In genomic region chr9:75382825-75383224, GRCm38 (mm10) we compare ENCODE assay signal across 30 mouse cellular contexts. TPM values are rescaled to one million over a fixed set of nuclear protein-coding genes. Genes with fewer than 3 reads are reported as not detected.
DNase-seq lines count a peak whose midpoint lies in the region; ATAC-seq and TF ChIP-seq lines count a peak whose summit lies in the region.
"Had no signal": no experiment of that assay in that cellular context is flagged by ENCODE, and none has a peak within 500 bp of the region (broad histone marks: within the 10 kb centered on the region; RNA-seq: fewer than 3 reads in every experiment).

No protein-coding gene starts in this region.

- ATAC-seq in midbrain, embryonic 11.5 days (ENCODE audit: low FRiP score): no peak
- ATAC-seq in midbrain, embryonic 13.5 days: no peak
- ATAC-seq in inflammation-experienced regulatory T-cells, adult 6 months: no peak
- ATAC-seq: forebrain, embryonic 13.5 days; forebrain, embryonic 16.5 days; intestine, embryonic 15.5 days had no signal

- no peaks in the 10 kb centered on the region for H3K79me2 ChIP-seq in heart, adult 2 months (replicated peaks; ENCODE audit: control insufficient read depth, insufficient read depth, low read length)

- no peaks in the 10 kb centered on the region for H3K27me3 ChIP-seq in midbrain, embryonic 11.5 days (ENCODE audit: control insufficient read depth, insufficient read depth, low read length)
- no peaks in the 10 kb centered on the region for H3K27me3 ChIP-seq in midbrain, embryonic 13.5 days
- no peaks in the 10 kb centered on the region for H3K27me3 ChIP-seq in ES-Bruce4 (ENCODE audit: control insufficient read depth, insufficient read depth, low read length, poor library complexity, severe bottlenecking)
- no peaks in the 10 kb centered on the region for H3K27me3 ChIP-seq in heart, adult 2 months (ENCODE audit: control insufficient read depth, insufficient read depth, low read length)
- H3K27me3 ChIP-seq: CH12.LX; forebrain, embryonic 13.5 days; heart, embryonic 12.5 days; heart, embryonic 15.5 days; intestine, embryonic 15.5 days had no signal

- no peak overlapping the region for H3K4me2 ChIP-seq in midbrain, embryonic 11.5 days
- no peak overlapping the region for H3K4me2 ChIP-seq in midbrain, embryonic 13.5 days (replicated peaks)
- H3K4me2 ChIP-seq: forebrain, embryonic 13.5 days; heart, embryonic 12.5 days; heart, embryonic 15.5 days; hindbrain, embryonic 14.5 days; intestine, embryonic 15.5 days had no signal

- WGBS in midbrain, embryonic 11.5 days: 92% methylated on average over 14 of the region's 14 CpGs
- 93% methylated on average over 14 of the region's 14 CpGs for WGBS in midbrain, embryonic 13.5 days
- WGBS in heart, adult 2 months: 85% methylated on average over 14 of the region's 14 CpGs

- DNase-seq in midbrain, embryonic 11.5 days (ENCODE audit: low spot score, missing footprints): peak; percentile 73
- peak; percentile 78 for DNase-seq in R1 (ENCODE audit: low read depth, low spot score)
- DNase-seq in left cerebral cortex, adult 8-10 months (ENCODE audit: low spot score in 2 of 2): no peak
- no peak for DNase-seq in heart, adult 2 months
- DNase-seq: adrenal gland, postnatal 10 days; adrenal gland, postnatal 36 days; cerebellum, adult 18-20 months; cerebellum, adult 9-10 months; cerebellum, postnatal 14 days; gastrocnemius, adult 2 months; gastrocnemius, postnatal 14 days; heart, adult 11 months; heart, postnatal 10 days; heart, postnatal 36 days had no signal

- no peaks in the 10 kb centered on the region for H3K4me1 ChIP-seq in midbrain, embryonic 11.5 days (ENCODE audit: control insufficient read depth, insufficient read depth, low read length)
- no peaks in the 10 kb centered on the region for H3K4me1 ChIP-seq in midbrain, embryonic 13.5 days (replicated peaks)
- peaks cover 4% of the 10 kb centered on the region for H3K4me1 ChIP-seq in ES-Bruce4 (ENCODE audit: control insufficient read depth, insufficient read depth, low read length)
- H3K4me1 ChIP-seq in heart, adult 2 months (ENCODE audit: control insufficient read depth, insufficient read depth, low read length): no peaks in the 10 kb centered on the region
- H3K4me1 ChIP-seq: forebrain, embryonic 10.5 days; forebrain, embryonic 13.5 days; heart, embryonic 12.5 days; heart, embryonic 15.5 days; intestine, embryonic 15.5 days had no signal

- H3K27ac ChIP-seq in midbrain, embryonic 11.5 days (ENCODE audit: low read depth, low read length): no peak overlapping the region
- no peak overlapping the region for H3K27ac ChIP-seq in midbrain, embryonic 13.5 days
- 0 out of 2 replicates have a peak overlapping the region, but pooled peaks have one; percentile 12 for H3K27ac ChIP-seq in ES-Bruce4 (ENCODE audit: insufficient read depth, low read length)
- H3K27ac ChIP-seq in heart, adult 2 months: no peak overlapping the region
- H3K27ac ChIP-seq: forebrain, embryonic 10.5 days; forebrain, embryonic 13.5 days; gastrocnemius, adult 2 months; heart, embryonic 15.5 days; hindbrain, embryonic 14.5 days; intestine, embryonic 15.5 days had no signal

- H3K9ac ChIP-seq in midbrain, embryonic 11.5 days (ENCODE audit: low read length): no peak overlapping the region
- H3K9ac ChIP-seq in midbrain, embryonic 13.5 days (replicated peaks): no peak overlapping the region
- peak overlapping the region; percentile 9; the same call in 1 of the 2 replicates for H3K9ac ChIP-seq in ES-Bruce4 (ENCODE audit: low read depth, poor library complexity, severe bottlenecking)
- no peak overlapping the region for H3K9ac ChIP-seq in heart, adult 2 months (ENCODE audit: low read depth, low read length)
- H3K9ac ChIP-seq: forebrain, embryonic 13.5 days; heart, embryonic 12.5 days; heart, embryonic 15.5 days; hindbrain, embryonic 14.5 days; intestine, embryonic 15.5 days had no signal

- H3K36me3 ChIP-seq in midbrain, embryonic 11.5 days (ENCODE audit: control insufficient read depth, insufficient read depth, low read length): peaks cover 8% of the 10 kb centered on the region
- peaks cover 26% of the 10 kb centered on the region for H3K36me3 ChIP-seq in midbrain, embryonic 13.5 days
- peaks cover 13% of the 10 kb centered on the region for H3K36me3 ChIP-seq in ES-Bruce4 (ENCODE audit: control insufficient read depth, insufficient read depth, low read length, poor library complexity, severe bottlenecking)
- H3K36me3 ChIP-seq in heart, adult 2 months (ENCODE audit: control insufficient read depth, insufficient read depth, low read length): no peaks in the 10 kb centered on the region

- H3K9me3 ChIP-seq in midbrain, embryonic 11.5 days (ENCODE audit: control insufficient read depth, low read length): no peaks in the 10 kb centered on the region
- H3K9me3 ChIP-seq in midbrain, embryonic 13.5 days: no peaks in the 10 kb centered on the region
- H3K9me3 ChIP-seq in ES-Bruce4 (replicated peaks; ENCODE audit: control insufficient read depth, insufficient read depth, low read length, poor library complexity, severe bottlenecking): no peaks in the 10 kb centered on the region
- H3K9me3 ChIP-seq: forebrain, embryonic 10.5 days; forebrain, embryonic 13.5 days; heart, embryonic 12.5 days; heart, embryonic 15.5 days; intestine, embryonic 15.5 days had no signal

- TF ChIP-seq CTCF in ES-Bruce4 (IDR thresholded peaks at IDR 0.05; ENCODE audit: low read depth, low read length): no peak
- TF ChIP-seq CTCF in heart, adult 2 months (IDR thresholded peaks at IDR 0.05): no peak

- intact Hi-C loops in heart, adult 2 months (cut with DNase I): no loop called here

- no peak for TF ChIP-seq POLR2A in ES-Bruce4 (IDR thresholded peaks at IDR 0.05; ENCODE audit: insufficient read depth, low read length)
- no peak for TF ChIP-seq POLR2A in heart, adult 2 months (IDR thresholded peaks at IDR 0.05; ENCODE audit: insufficient read depth, low read depth, low read length)

- H3K4me3 ChIP-seq in midbrain, embryonic 11.5 days (ENCODE audit: low read depth, low read length): no peak overlapping the region
- H3K4me3 ChIP-seq in midbrain, embryonic 13.5 days (replicated peaks): no peak overlapping the region
- peak overlapping the region; percentile 20; the same call in 1 of the 2 replicates for H3K4me3 ChIP-seq in ES-Bruce4 (ENCODE audit: low read depth, low read length)
- H3K4me3 ChIP-seq in heart, adult 2 months: no peak overlapping the region
- H3K4me3 ChIP-seq: forebrain, embryonic 10.5 days; forebrain, embryonic 13.5 days; gastrocnemius, adult 2 months; heart, embryonic 12.5 days; heart, embryonic 15.5 days; intestine, embryonic 15.5 days had no signal

- no peak for TF ChIP-seq EP300 in ES-Bruce4 (IDR thresholded peaks at IDR 0.05; ENCODE audit: insufficient read depth, low read depth, low read length)
- no peak for TF ChIP-seq EP300 in heart, adult 2 months (IDR thresholded peaks at IDR 0.05; ENCODE audit: insufficient read depth, low read depth, low read length)

RNA-seq across cellular contexts. Expression of gene Mapk6, which starts 27.0 kb away (rescaled TPM):
- polyA plus RNA-seq in midbrain, embryonic 11.5 days (2014; fragmentation: Nextera tagmentation; extraction: Ambion mirVana): 193 and 199 TPM in 2 replicates
- 196 and 199 TPM in 2 replicates for polyA plus RNA-seq in midbrain, embryonic 13.5 days (2015; fragmentation: Nextera tagmentation; extraction: Ambion mirVana)
- 130 and 147 TPM in 2 replicates for polyA plus RNA-seq in ES-Bruce4 (2011; ENCODE audit: insufficient read depth, insufficient read length, low read depth, missing spikeins)
- total RNA-seq in left cerebral cortex, adult 8-10 months (2022): 10 to 100 TPM; 63.2 to 79.9 (median 65.4) TPM
- total RNA-seq in heart, adult 2 months (2021): 10 to 100 TPM; 25.6 to 26.8 TPM
- polyA plus RNA-seq in heart, adult 2 months (2012; rRNA removed): 11.2 and 22.3 TPM in 2 replicates
- polyA plus RNA-seq in inflammation-experienced regulatory T-cells, adult 6 months (2017; shearing (Covaris generic)): 10 to 100 TPM; 34.8 to 50.4 (median 39.5) TPM

RNA-seq across cellular contexts. Expression of gene Bcl2l10, which starts 35.3 kb away (rescaled TPM):
- polyA plus RNA-seq in midbrain, embryonic 11.5 days (2014; fragmentation: Nextera tagmentation; extraction: Ambion mirVana): not detected in 2 replicates
- polyA plus RNA-seq in midbrain, embryonic 13.5 days (2015; fragmentation: Nextera tagmentation; extraction: Ambion mirVana): not detected in 2 replicates
- polyA plus RNA-seq in ES-Bruce4 (2011; ENCODE audit: insufficient read depth, insufficient read length, low read depth, missing spikeins): not detected in 2 replicates
- total RNA-seq in left cerebral cortex, adult 8-10 months (2022): under 1 TPM in 1 of 4 experiments, not detected in 3; 0.53 TPM
- total RNA-seq in heart, adult 2 months (2021): not detected
- polyA plus RNA-seq in heart, adult 2 months (2012; rRNA removed): 0.15 TPM in 1 of 2 replicates, not detected in the other
- not detected for polyA plus RNA-seq in inflammation-experienced regulatory T-cells, adult 6 months (2017; shearing (Covaris generic))
- total RNA-seq: CH12.LX; gastrocnemius, adult 2 months; gastrocnemius, postnatal 14 days; gastrocnemius, postnatal 4 days; heart, postnatal 10 days; heart, postnatal 36 days; MEL had no signal
- polyA plus RNA-seq: embryonic facial prominence, embryonic 11.5 days; embryonic facial prominence, embryonic 14.5 days; forebrain, embryonic 10.5 days; forebrain, embryonic 13.5 days; forebrain, embryonic 16.5 days; heart, embryonic 12.5 days; heart, embryonic 15.5 days; hindbrain, embryonic 11.5 days; hindbrain, embryonic 14.5 days; intestine, embryonic 15.5 days had no signal

RNA-seq across cellular contexts. Expression of gene Leo1, which starts 58.5 kb away (rescaled TPM):
- polyA plus RNA-seq in midbrain, embryonic 11.5 days (2014; fragmentation: Nextera tagmentation; extraction: Ambion mirVana): 45.2 and 49.9 TPM in 2 replicates
- 46.8 and 49.2 TPM in 2 replicates for polyA plus RNA-seq in midbrain, embryonic 13.5 days (2015; fragmentation: Nextera tagmentation; extraction: Ambion mirVana)
- polyA plus RNA-seq in ES-Bruce4 (2011; ENCODE audit: insufficient read depth, insufficient read length, low read depth, missing spikeins): 56.3 and 57.7 TPM in 2 replicates
- total RNA-seq in left cerebral cortex, adult 8-10 months (2022): 10 to 100 TPM; 21.4 to 27.1 (median 24.0) TPM
- 10 to 100 TPM; 12.4 to 20.4 TPM for total RNA-seq in heart, adult 2 months (2021)
- 3.0 and 4.6 TPM in 2 replicates for polyA plus RNA-seq in heart, adult 2 months (2012; rRNA removed)
- 10 to 100 TPM; 29.1 to 46.7 (median 39.9) TPM for polyA plus RNA-seq in inflammation-experienced regulatory T-cells, adult 6 months (2017; shearing (Covaris generic))

Comparison
In these comparisons a context has a peak if more than half of its experiments do, and no peak if none do; other contexts are left out.
1. DNase-seq: peak in midbrain, embryonic 11.5 days (single experiment) and R1 (single experiment); none in left cerebral cortex, adult 8-10 months (0 of 2) and heart, adult 2 months (0 of 2).